Mouse (Mus musculus): ENCODE data around the gene Il3. TPM values are rescaled to one million over a fixed set of nuclear protein-coding genes. Genes with fewer than 3 reads are reported as not detected.

Gene Il3
- not detected in 2 replicates for polyA plus RNA-seq (2015; fragmentation: Nextera tagmentation; extraction: Ambion mirVana)

DNA sequence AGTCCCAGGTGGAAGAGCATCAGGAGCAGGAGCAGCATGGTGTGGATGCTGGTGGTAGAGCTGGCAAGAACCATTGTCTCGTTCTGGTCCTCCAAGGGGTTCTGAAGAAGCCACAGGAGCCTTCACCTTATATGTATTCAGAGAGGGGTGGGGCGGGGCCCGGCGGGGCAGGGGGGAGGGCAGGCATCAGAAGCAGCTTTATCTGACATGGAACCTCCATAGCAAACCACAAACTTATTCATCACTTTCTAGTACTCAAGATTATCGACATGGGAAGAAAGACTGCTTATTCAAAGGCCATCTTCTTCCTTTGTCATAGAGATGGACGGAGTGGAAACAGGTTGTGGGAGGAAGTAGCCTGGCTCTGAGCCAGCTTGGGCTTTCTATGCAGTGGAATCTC is at the start of gene Il3:
TSS of gene Il3 (minus strand) at position 101 of the 400 bp plus-strand sequence.
- Histone ChIP-seq H3K27ac (ENCODE audit: low read length) (no peak within 1 kb of the TSS), H3K36me3 (ENCODE audit: control insufficient read depth, insufficient read depth) (no peaks in the 10 kb centered on the region), H3K9ac (replicated peaks; ENCODE audit: low read depth, low read length) (no peak within 1 kb of the TSS), H3K27me3 (replicated peaks; ENCODE audit: control insufficient read depth, insufficient read depth, low read length) (no peaks in the 10 kb centered on the region), H3K4me2 (ENCODE audit: low read length) (no peak within 1 kb of the TSS), H3K4me3 (replicated peaks; ENCODE audit: low read length) (no peak within 1 kb of the TSS), H3K4me1 (replicated peaks; ENCODE audit: control insufficient read depth, insufficient read depth, low read length) (no peaks in the 10 kb centered on the region), H3K9me3 (ENCODE audit: control insufficient read depth, low read length) (no peaks in the 10 kb centered on the region)
- ATAC-seq, result no peak
- 86% methylated on average over 6 of the region's 6 CpGs for WGBS

DNA sequence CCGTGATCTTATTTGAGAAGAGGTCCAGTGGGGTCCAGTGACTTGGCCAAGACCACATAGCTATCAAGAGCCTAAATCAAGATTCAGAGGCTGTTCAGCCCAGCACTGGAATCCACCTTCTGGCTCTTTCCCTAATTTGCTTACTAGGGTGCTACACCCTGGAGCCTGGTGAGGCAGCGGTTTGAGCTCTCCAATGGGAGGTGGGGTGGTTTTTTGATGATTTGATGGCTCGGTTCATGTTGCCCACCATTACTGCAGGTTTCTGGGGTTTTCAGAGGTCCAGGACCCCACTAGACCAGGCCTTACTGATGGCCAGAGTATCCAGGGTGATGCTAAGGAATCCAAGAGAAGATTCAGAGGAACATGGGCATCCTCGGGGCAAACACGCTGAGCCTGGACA is 48.3 kb upstream of the Il3 start:
- Histone ChIP-seq H3K4me3 (replicated peaks; ENCODE audit: low read length) (no peak overlapping the region), H3K9me3 (ENCODE audit: control insufficient read depth, low read length) (no peaks in the 10 kb centered on the region), H3K4me1 (replicated peaks; ENCODE audit: control insufficient read depth, insufficient read depth, low read length) (peaks cover 27% of the 10 kb centered on the region), H3K36me3 (ENCODE audit: control insufficient read depth, insufficient read depth) (peaks cover under 1% of the 10 kb centered on the region; the same call in 1 of the 2 replicates), H3K9ac (replicated peaks; ENCODE audit: low read depth, low read length) (no peak overlapping the region), H3K4me2 (ENCODE audit: low read length) (no peak overlapping the region), H3K27ac (ENCODE audit: low read length) (no peak overlapping the region), H3K27me3 (replicated peaks; ENCODE audit: control insufficient read depth, insufficient read depth, low read length) (no peaks in the 10 kb centered on the region)
- ATAC-seq, result no peak
- WGBS, result 88% methylated on average over 5 of the region's 5 CpGs

DNA sequence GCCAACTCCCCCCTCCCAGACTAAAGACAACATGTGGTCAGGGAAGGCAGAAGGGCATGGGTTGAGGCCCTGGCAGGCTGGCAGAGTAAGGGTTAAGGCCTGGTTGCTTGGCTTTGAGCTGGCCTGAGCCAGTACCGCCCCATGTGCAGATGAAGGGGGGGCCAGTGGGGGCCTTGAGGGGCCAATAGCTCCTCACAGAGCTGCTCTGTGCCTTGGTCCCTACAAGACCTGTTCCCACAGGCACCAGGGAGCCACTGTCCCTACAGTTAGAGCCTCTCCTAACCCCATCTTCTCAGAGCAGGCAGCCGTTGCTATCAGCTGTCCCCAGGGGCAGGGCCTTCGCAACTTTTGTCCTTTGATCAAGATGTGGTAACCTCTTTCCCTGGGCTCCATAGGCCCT is 47.7 kb upstream of the Il3 start:
- Histone ChIP-seq H3K4me2 (ENCODE audit: low read length) (no peak overlapping the region), H3K9ac (replicated peaks; ENCODE audit: low read depth, low read length) (no peak overlapping the region), H3K36me3 (ENCODE audit: control insufficient read depth, insufficient read depth) (no peaks in the 10 kb centered on the region), H3K27ac (ENCODE audit: low read length) (no peak overlapping the region), H3K4me1 (replicated peaks; ENCODE audit: control insufficient read depth, insufficient read depth, low read length) (peaks cover 27% of the 10 kb centered on the region), H3K27me3 (replicated peaks; ENCODE audit: control insufficient read depth, insufficient read depth, low read length) (no peaks in the 10 kb centered on the region), H3K9me3 (ENCODE audit: control insufficient read depth, low read length) (no peaks in the 10 kb centered on the region), H3K4me3 (replicated peaks; ENCODE audit: low read length) (no peak overlapping the region)
- peak; percentile 68 for ATAC-seq
- 5% methylated on average over 3 of the region's 3 CpGs for WGBS

DNA sequence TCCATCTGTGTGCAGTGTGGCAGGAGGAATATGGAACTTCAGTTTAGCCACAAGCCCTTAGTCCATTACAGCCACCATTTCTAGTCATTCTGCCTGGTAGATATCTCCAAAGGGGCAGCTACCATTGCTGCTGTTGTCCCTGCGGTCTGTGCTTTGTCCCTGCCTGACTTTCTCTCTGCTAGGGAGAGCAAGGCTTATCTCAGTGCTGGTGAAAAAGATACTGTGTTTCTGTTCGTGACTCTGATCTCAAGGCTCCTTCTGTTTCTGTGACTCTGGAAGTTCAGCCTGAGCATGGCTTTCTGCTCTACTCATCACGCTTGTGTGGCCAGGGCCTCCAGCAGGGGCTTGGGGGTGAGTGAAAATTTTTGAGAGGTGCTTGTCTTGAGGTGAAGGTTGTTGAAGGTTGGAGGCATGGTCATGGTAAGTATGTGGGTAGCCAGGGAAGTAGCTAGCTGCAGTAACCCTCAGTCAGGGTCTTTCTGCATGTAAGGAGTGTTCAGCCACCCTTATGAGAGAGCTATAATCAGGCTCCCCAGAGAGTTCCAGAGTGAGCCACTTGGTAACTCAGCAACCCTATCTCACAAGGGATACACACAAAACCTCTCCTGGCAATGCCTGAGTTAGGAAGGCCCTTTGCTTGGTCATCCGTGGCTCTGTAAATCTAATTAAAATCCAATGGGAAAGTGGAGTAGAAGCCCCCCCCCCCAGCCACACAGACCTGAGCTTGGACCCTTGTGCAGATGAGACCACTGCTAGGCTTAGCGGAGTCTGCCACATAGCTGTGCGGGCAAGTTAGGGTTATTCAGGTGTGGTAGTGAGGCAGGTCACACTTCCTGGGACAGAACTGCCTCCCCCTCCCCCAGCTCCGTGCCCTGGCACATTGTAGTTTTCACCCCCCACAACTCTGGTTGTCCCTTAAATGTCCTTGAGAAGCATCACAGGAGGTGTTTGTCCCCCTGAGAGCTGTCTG is 46.6 kb upstream of the Il3 start:
- ATAC-seq, result no peak

DNA sequence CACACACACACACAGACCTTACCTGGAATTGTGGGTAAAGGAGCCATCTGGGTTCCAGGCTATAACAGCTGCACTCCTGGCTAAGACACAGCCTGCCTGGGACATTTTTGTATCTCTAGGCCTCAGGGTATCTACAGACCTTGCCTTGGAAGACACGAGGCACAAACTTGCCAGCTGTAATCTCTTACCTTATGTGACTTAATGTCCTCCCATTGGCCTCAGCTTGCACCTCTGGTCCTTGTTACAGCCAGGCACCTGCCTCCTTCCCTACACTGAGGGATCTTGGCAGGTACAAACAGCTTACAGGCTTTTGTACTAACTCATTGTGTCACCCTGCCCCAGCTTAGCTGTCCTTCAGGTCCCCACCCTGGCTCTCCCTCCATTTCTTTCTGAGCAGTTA is 45.5 kb upstream of the Il3 start:
- ATAC-seq, result no peak
- H3K27ac ChIP-seq (ENCODE audit: low read length), result no peak overlapping the region
- H3K4me2 ChIP-seq (ENCODE audit: low read length), result no peak overlapping the region
- no peak overlapping the region for H3K9ac ChIP-seq (replicated peaks; ENCODE audit: low read depth, low read length)
- 16% methylated on average over 1 of the region's 1 CpGs for WGBS
- no peaks in the 10 kb centered on the region for H3K9me3 ChIP-seq (ENCODE audit: control insufficient read depth, low read length)
- H3K36me3 ChIP-seq (ENCODE audit: control insufficient read depth, insufficient read depth), result no peaks in the 10 kb centered on the region
- no peaks in the 10 kb centered on the region for H3K27me3 ChIP-seq (replicated peaks; ENCODE audit: control insufficient read depth, insufficient read depth, low read length)
- H3K4me3 ChIP-seq (replicated peaks; ENCODE audit: low read length), result no peak overlapping the region
- H3K4me1 ChIP-seq (replicated peaks; ENCODE audit: control insufficient read depth, insufficient read depth, low read length), result peaks cover 27% of the 10 kb centered on the region

More for the DNA sequence above, 46.6 kb upstream of the Il3 start:
- 74% methylated on average over 7 of the region's 7 CpGs for WGBS
- no peaks in the 10 kb centered on the region for H3K9me3 ChIP-seq (ENCODE audit: control insufficient read depth, low read length)
- no peak overlapping the region for H3K27ac ChIP-seq (ENCODE audit: low read length)
- H3K4me2 ChIP-seq (ENCODE audit: low read length), result no peak overlapping the region
- H3K9ac ChIP-seq (replicated peaks; ENCODE audit: low read depth, low read length), result no peak overlapping the region
- H3K4me1 ChIP-seq (replicated peaks; ENCODE audit: control insufficient read depth, insufficient read depth, low read length), result peaks cover 27% of the 10 kb centered on the region
- H3K27me3 ChIP-seq (replicated peaks; ENCODE audit: control insufficient read depth, insufficient read depth, low read length), result no peaks in the 10 kb centered on the region
- no peak overlapping the region for H3K4me3 ChIP-seq (replicated peaks; ENCODE audit: low read length)
- no peaks in the 10 kb centered on the region for H3K36me3 ChIP-seq (ENCODE audit: control insufficient read depth, insufficient read depth)

DNA sequence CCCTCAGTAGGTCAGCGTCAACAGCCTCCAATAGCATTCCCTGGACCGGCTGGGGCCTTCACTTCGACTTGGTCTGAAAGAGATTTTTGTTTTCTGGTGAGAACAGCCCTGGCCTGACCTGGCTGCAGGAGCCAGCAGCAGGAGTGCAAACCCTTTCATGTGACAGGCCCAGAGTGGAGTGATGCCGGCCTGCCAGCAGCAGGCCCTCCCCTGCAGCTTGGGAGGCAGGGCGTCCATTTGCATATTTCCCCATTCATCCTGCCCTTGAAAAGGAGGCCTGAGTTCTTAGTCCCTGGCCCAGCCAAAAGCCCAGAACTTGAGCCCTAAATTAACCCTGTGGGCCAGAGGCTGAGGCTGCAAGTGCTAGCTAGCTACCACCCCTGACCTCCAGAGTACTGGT is 44.9 kb upstream of the Il3 start:
- ATAC-seq, result peak; percentile 81
- no peaks in the 10 kb centered on the region for H3K9me3 ChIP-seq (ENCODE audit: control insufficient read depth, low read length)
- H3K27ac ChIP-seq (ENCODE audit: low read length), result peak overlapping the region; percentile 75
- no peaks in the 10 kb centered on the region for H3K36me3 ChIP-seq (ENCODE audit: control insufficient read depth, insufficient read depth)
- WGBS, result 7% methylated on average over 5 of the region's 5 CpGs
- peaks cover 28% of the 10 kb centered on the region for H3K4me1 ChIP-seq (replicated peaks; ENCODE audit: control insufficient read depth, insufficient read depth, low read length)
- no peak overlapping the region; the same call in 1 of the 2 replicates for H3K9ac ChIP-seq (replicated peaks; ENCODE audit: low read depth, low read length)
- H3K27me3 ChIP-seq (replicated peaks; ENCODE audit: control insufficient read depth, insufficient read depth, low read length), result no peaks in the 10 kb centered on the region
- no peak overlapping the region for H3K4me3 ChIP-seq (replicated peaks; ENCODE audit: low read length)
- no peak overlapping the region for H3K4me2 ChIP-seq (ENCODE audit: low read length)

DNA sequence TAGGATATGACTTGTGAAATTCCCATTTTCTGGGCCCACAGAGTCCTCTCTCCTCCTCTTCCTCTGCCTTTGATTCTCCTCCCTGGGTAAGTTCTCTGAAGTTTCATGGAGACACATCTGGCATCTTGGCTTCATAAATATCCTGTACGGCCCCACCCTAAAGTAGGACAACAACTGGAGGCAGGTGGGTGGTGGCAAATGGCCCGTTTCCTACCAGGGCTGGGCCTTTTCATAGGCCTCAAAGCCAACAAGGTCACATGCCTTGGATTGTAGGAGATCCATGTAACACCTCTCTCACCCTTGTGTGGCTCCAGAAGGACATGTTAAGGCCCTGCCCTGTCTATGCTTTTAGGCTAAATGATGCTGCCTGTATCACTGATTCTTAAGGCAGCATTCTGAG is 43.5 kb upstream of the Il3 start:
- WGBS, result 86% methylated on average over 2 of the region's 2 CpGs
- ATAC-seq, result no peak
- peaks cover 40% of the 10 kb centered on the region for H3K4me1 ChIP-seq (replicated peaks; ENCODE audit: control insufficient read depth, insufficient read depth, low read length)

DNA sequence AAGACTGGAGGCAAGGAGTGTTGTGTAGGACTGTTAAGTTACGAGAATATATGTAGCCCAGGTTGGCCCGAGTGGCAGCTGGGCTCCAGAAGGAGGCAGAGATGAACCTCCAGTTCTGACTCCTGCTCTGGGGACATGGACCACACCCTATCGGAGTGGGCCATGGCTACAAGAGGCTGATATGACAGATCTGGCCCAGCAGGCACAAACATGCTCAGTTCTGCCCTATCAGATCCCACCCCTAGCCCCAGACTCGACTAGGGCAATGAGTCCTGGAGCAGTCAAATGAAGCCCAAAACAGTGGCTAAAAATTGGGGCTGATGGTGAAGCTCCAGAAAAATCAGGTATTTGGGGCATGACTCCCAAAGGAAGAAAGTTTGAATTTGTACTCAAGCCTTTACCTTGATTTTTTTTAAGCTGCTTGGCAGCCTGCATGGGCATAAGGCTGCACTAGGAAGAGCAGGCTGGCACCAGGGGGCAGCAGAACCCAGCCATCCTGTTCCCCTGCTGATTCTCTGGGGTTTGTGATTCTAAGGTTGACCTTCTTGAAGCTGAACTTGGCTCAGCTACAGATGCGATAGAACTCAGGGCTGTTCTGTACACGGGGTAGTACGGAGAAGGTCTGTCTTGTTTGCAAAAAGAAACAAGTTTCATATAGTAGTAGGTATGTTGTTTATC is 40.2 kb upstream of the Il3 start:
- no peak overlapping the region for H3K9ac ChIP-seq (replicated peaks; ENCODE audit: low read depth, low read length)
- ATAC-seq, result 0 out of 2 replicates have a peak, but pooled peaks have one; percentile 23
- H3K27ac ChIP-seq (ENCODE audit: low read length), result no peak overlapping the region
- H3K9me3 ChIP-seq (ENCODE audit: control insufficient read depth, low read length), result no peaks in the 10 kb centered on the region
- H3K4me3 ChIP-seq (replicated peaks; ENCODE audit: low read length), result no peak overlapping the region
- H3K4me2 ChIP-seq (ENCODE audit: low read length), result no peak overlapping the region
- 73% methylated on average over 7 of the region's 7 CpGs for WGBS
- peaks cover 36% of the 10 kb centered on the region for H3K4me1 ChIP-seq (replicated peaks; ENCODE audit: control insufficient read depth, insufficient read depth, low read length)
- H3K27me3 ChIP-seq (replicated peaks; ENCODE audit: control insufficient read depth, insufficient read depth, low read length), result no peaks in the 10 kb centered on the region
- no peaks in the 10 kb centered on the region for H3K36me3 ChIP-seq (ENCODE audit: control insufficient read depth, insufficient read depth)

More for the DNA sequence above, 43.5 kb upstream of the Il3 start:
- Histone ChIP-seq H3K9ac (replicated peaks; ENCODE audit: low read depth, low read length) (no peak overlapping the region), H3K4me2 (ENCODE audit: low read length) (no peak overlapping the region), H3K27ac (ENCODE audit: low read length) (no peak overlapping the region), H3K4me3 (replicated peaks; ENCODE audit: low read length) (no peak overlapping the region), H3K27me3 (replicated peaks; ENCODE audit: control insufficient read depth, insufficient read depth, low read length) (no peaks in the 10 kb centered on the region), H3K36me3 (ENCODE audit: control insufficient read depth, insufficient read depth) (no peaks in the 10 kb centered on the region), H3K9me3 (ENCODE audit: control insufficient read depth, low read length) (no peaks in the 10 kb centered on the region)

DNA sequence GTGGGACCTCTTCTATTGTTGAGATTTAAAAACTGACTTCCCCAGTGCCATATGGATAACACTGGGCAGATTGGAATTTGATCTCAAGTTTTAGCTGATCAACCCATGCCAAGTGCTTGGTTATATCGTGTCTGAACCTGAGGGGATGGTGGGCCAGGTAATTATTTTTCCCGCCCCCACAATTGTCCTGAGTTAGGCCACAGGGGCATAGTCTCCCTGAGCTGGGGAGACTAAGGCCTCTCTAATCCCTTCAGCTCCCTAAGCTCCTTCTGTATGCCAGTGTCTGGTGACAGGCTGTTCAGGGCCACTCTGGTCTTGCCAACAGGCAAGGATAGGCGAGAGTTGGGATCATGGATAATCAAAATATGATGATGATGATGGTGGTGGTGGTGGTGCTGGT is 38.3 kb upstream of the Il3 start:
- Histone ChIP-seq H3K36me3 (ENCODE audit: control insufficient read depth, insufficient read depth) (no peaks in the 10 kb centered on the region), H3K4me3 (replicated peaks; ENCODE audit: low read length) (peak overlapping the region; percentile 71), H3K9ac (replicated peaks; ENCODE audit: low read depth, low read length) (0 out of 2 replicates have a peak overlapping the region, but pooled peaks have one; percentile 19), H3K27ac (ENCODE audit: low read length) (no peak overlapping the region), H3K9me3 (ENCODE audit: control insufficient read depth, low read length) (no peaks in the 10 kb centered on the region), H3K4me2 (ENCODE audit: low read length) (peak overlapping the region; percentile 65), H3K27me3 (replicated peaks; ENCODE audit: control insufficient read depth, insufficient read depth, low read length) (no peaks in the 10 kb centered on the region), H3K4me1 (replicated peaks; ENCODE audit: control insufficient read depth, insufficient read depth, low read length) (peaks cover 25% of the 10 kb centered on the region)
- ATAC-seq, result no peak
- 63% methylated on average over 3 of the region's 3 CpGs for WGBS

Measured in forebrain, embryonic 16.5 days (tissue).